Mouse (Mus musculus): ENCODE results near the gene Gm49342.

- no peak for TF ChIP-seq CTCF (IDR thresholded peaks at IDR 0.05; ENCODE audit: extremely low read depth, insufficient read length, insufficient replicate concordance, low read depth, low read length)
- no peak for TF ChIP-seq POLR2A (IDR thresholded peaks at IDR 0.05; ENCODE audit: low read depth, low read length)
These were observed 53.8 kb downstream of the Gm49342 start for GRCm38 (mm10) chr14:50997999-50998666.
